Mouse (Mus musculus): ENCODE results near the gene Slx1b.

DNA sequence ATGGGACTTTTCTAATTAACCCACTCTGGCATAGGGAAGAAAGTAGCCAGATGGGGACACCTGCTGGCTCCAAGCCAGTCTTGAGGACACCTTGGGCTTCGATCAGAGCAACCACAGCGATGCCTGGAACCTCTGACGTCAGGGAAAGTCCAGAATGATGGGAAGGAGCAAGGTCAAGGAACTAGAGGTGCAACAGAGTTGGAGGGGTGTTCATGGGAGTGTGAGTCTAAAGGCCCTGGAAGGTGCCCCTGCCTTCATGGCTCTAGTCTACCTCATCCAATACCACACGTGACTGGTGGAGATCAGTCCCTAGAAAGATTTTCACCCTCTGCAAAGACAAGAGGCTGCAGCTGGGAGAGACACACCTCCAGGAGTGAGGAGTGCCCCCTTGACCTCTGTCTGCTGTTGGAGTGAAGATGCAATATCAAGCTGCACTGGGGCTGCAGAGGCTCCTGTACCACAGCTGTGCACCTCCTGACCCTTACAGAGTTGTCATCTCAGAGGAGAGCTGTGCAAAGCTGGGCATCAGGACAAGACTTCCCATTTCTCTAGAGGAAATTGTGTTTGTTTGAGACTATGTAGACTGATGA is 18.9 kb downstream of the Slx1b start:
- TF ChIP-seq CTCF (IDR thresholded peaks at IDR 0.05; ENCODE audit: extremely low read depth, insufficient read depth, insufficient read length, insufficient replicate concordance), result no peak
- no peak for TF ChIP-seq POLR2A (IDR thresholded peaks at IDR 0.05; ENCODE audit: low read depth, low read length)
